Mouse (Mus musculus) cerebellum, adult 11-12 months (tissue): ENCODE data around the gene Fbp2.
A peak's percentile ranks its signal among the peaks of the same experiment; 100 is the strongest.
"Not testable (repeated sequence)": the region's sequence is repeated elsewhere in the genome, so short reads cannot be mapped to it uniquely, and the experiment has no call there.

Experiments
- DNase-seq: peaks from one replicate; pipeline ENCODE4 v3.0.0; 2022

Gene Fbp2

DNA sequence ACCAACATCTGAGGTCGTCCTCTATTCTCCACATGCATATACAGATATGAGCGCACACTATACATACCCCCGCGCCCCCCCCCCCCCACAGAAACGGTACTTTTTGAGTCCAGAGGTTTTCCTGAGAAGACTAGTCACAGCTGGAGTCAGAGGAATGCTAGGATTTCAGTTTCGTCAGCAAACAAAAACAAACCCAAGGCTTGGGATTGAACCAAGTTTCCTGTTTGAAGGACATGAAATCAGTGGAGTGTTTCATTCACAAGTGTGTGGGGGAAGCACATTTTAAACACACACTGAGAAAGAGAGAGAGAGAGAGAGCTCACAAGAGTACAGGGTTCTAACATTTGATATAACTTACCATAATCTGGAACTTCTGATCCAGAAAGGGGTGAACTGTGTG, 5.5 kb upstream of the Fbp2 start:
- DNase-seq = no peak

GRCm38 (mm10) chr13:62862875-62863274, 4.7 kb upstream of the Fbp2 start:
- no peak for DNase-seq

GRCm38 (mm10) chr13:62860068-62860467, 1.8 kb upstream of the Fbp2 start:
- DNase-seq = no peak

DNA sequence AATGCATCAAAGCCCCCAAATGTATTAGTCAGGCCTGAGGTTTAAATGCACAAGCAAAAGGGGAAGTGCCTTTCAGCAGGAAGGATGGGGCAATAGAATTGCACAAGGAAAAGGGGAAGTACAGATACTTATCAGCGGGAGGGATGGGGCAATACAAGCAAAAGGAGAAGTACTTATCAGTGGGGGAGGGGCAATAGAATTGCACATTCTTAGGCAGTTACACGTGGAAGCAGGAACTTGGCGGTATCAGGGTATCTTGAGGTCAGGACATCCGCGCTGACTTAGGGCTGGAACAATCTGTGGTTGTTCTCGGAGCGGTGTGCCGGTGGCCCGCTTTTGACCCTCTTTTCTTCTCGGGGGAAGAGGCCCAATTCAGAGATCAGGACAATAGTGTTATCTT, 1.0 kb upstream of the Fbp2 start:
- DNase-seq = not testable (repeated sequence)

DNA sequence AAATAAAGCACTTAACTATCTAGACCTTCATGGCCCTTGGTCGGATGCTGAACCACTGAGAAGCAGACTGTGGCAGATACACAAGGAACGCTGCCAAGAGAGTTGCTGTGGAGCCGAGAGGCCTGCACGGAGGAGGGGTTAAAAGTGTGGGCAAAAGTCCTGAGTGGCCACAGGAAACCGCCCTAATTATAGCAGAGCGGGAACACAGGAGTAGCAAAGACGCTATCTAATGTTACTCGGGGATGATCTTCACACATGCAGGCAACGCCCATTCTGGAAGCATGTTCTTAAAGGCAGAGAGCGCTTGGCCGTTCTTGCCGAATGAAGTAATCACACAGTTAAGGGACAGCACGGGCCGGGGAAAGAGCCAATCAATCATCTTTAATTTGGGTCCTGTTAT, 1.4 kb downstream of the Fbp2 start:
- DNase-seq = no peak

GRCm38 (mm10) chr13:62856305-62856675, 1.9 kb downstream of the Fbp2 start:
- peak; percentile 19 for DNase-seq

GRCm38 (mm10) chr13:62855396-62856304, 2.6 kb downstream of the Fbp2 start:
- DNase-seq = no peak

GRCm38 (mm10) chr13:62854666-62855065, 3.6 kb downstream of the Fbp2 start:
- DNase-seq = peak; percentile 16

GRCm38 (mm10) chr13:62833341-62833740, 24.9 kb downstream of the Fbp2 start:
- no peak for DNase-seq

DNA sequence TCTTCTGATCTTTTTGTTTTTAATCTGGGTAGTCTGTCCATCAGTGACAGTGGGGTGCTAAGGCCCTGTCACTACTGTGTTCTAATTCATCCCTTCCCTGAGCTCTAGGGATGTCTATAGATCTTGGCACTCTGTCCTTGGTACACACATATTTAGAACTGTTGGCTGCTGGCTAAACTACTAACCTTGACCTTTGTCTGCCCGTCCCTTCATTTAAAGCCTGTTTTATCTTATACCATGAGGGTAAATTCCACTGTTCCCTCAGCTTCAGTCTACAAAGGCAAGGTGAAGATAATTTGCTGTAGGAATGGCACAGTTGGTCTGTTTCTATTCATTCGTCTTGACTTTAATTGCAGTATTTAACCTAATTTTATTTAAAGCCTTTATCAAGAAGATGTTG, 26.0 kb downstream of the Fbp2 start:
- DNase-seq = no peak

- DNase-seq = not testable (repeated sequence)
These were observed 42.5 kb downstream of the Fbp2 start for GRCm38 (mm10) chr13:62815705-62816104.

DNA sequence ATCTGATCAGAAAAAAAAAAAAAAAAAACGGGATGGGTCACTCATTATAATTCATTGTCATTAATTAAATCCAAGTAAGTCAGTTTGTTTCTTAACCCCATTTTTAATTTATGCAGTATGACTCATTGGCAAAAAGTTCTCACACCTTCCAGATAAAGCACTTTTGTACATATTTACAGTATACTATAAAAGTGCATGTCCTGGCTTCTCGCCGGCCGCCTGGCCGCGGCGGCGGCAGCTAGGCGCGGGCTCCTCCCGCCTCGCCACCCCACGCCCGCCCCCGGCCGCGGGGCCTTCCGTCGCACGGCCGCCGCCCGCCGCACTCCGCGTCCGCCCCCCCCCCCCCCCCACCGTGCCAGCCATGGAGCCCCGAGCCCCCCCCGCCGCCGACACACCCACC, 45.5 kb downstream of the Fbp2 start:
- no peak for DNase-seq

- not testable (repeated sequence) for DNase-seq
These were observed 50.2 kb downstream of the Fbp2 start for GRCm38 (mm10) chr13:62807981-62808380.
